Mouse (Mus musculus): ENCODE results near the gene Cryaa.

GRCm38 (mm10) chr17:31635781-31636180 is 41.8 kb upstream of the Cryaa start:
- TF ChIP-seq POLR2A (IDR thresholded peaks at IDR 0.05; ENCODE audit: borderline replicate concordance, low read depth, low read length) (no peak), CTCF (IDR thresholded peaks at IDR 0.05; ENCODE audit: low read depth, low read length) (no peak)

Data from bone marrow macrophage, adult 2 months (primary cell).